Mouse (Mus musculus) liver, embryonic 16.5 days (tissue): ENCODE data around the gene Mrps22. TPM values are rescaled to one million over a fixed set of nuclear protein-coding genes. Genes with fewer than 3 reads are reported as not detected.

Experiments
- ATAC-seq: fragments of 200-750 bp; cut with Nextera tagmentation; 2 replicates; pipeline ENCODE4 v1.8.0; 2017; ENCODE audit warnings: low read depth, mild to moderate bottlenecking, moderate number of reproducible peaks, moderate library complexity
- H3K27ac ChIP-seq: fragments of 300-500 bp; sonication (generic); 2 replicates; pipeline ENCODE4 v1.5.1; 2014; ENCODE audit warnings: mild to moderate bottlenecking, low read length
- H3K27me3 ChIP-seq: fragments of 300-500 bp; sonication (generic); 2 replicates; pipeline ENCODE4 v1.6.1; 2014; ENCODE audit warnings: low read depth, low read length, mixed read lengths; ENCODE audit not compliant: control insufficient read depth, insufficient read depth
- H3K36me3 ChIP-seq: fragments of 300-500 bp; sonication (generic); 2 replicates; pipeline ENCODE4 v1.6.1; 2014; ENCODE audit warnings: mild to moderate bottlenecking; ENCODE audit not compliant: control insufficient read depth, insufficient read depth
- H3K4me1 ChIP-seq: fragments of 300-500 bp; sonication (generic); 2 replicates; pipeline ENCODE4 v1.6.1; 2014; ENCODE audit warnings: low read depth, low read length, mixed read lengths; ENCODE audit not compliant: control insufficient read depth
- H3K4me2 ChIP-seq: fragments of 300-500 bp; sonication (generic); 2 replicates; pipeline ENCODE4 v1.6.1; 2014; ENCODE audit warnings: low read depth, low read length, mixed read lengths
- H3K4me3 ChIP-seq: fragments of 300-500 bp; sonication (generic); 2 replicates; pipeline ENCODE4 v1.5.1; 2014; ENCODE audit warnings: low read depth, mild to moderate bottlenecking, low read length
- H3K9ac ChIP-seq: fragments of 300-500 bp; sonication (generic); 2 replicates; pipeline ENCODE4 v1.6.1; 2014; ENCODE audit warnings: low read depth, low read length
- H3K9me3 ChIP-seq: fragments of 300-500 bp; sonication (generic); replicated peaks from 2 replicates; pipeline ENCODE4 v1.6.1; 2016; ENCODE audit warnings: low read length; ENCODE audit not compliant: control insufficient read depth
- WGBS: fragments of 180-500 bp; shearing (Covaris S2); extraction: QIAGEN DNeasy Blood & Tissue Kit; methylation state at CpG from one replicate; pipeline ENCODE4 v1.1.7; 2014; ENCODE audit not compliant: insufficient replicate concordance; 5-methylcytosine and 5-hydroxymethylcytosine counted together
- polyA plus RNA-seq: library from polyadenylated mRNA; unstranded; fragments of >200 nt; fragmentation: Nextera tagmentation; extraction: Ambion mirVana; gene quantifications from 2 replicates; pipeline ENCODE4 v1.2.1, GENCODE M21; 2015

Gene Mrps22
- polyA plus RNA-seq, 1 experiment from 2014 or later = 35.1 TPM

DNA sequence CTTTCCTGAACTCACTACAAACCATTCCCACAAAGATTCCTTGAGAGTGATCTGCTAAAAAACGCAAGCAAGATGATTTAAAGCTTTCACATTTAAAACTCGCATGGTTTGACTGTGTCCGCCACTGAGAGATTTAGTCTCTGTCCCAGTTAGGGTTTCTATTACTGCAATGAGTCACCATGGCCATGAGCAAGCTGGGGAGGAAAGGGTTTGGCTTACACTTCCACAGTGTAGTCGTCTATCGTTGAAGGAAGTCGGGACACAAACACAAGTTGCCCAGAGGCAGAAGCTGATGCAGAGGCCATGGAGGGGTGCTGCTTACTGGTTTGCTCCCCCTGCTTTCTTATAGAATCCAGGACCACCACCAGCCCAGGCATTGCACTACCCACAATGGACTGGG, 1.4 kb downstream of the Mrps22 start:
- H3K9ac ChIP-seq = no peak overlapping the region
- H3K27ac ChIP-seq = no peak overlapping the region
- H3K27me3 ChIP-seq = no peaks in the 10 kb centered on the region
- H3K36me3 ChIP-seq = peaks cover 10% of the 10 kb centered on the region; the same call in 1 of the 2 replicates
- no peaks in the 10 kb centered on the region for H3K9me3 ChIP-seq
- H3K4me3 ChIP-seq = peak overlapping the region; percentile 76
- no peak for ATAC-seq
- peaks cover 11% of the 10 kb centered on the region for H3K4me1 ChIP-seq
- 62% methylated on average over 6 of the region's 6 CpGs for WGBS
- H3K4me2 ChIP-seq = peak overlapping the region; percentile 82

DNA sequence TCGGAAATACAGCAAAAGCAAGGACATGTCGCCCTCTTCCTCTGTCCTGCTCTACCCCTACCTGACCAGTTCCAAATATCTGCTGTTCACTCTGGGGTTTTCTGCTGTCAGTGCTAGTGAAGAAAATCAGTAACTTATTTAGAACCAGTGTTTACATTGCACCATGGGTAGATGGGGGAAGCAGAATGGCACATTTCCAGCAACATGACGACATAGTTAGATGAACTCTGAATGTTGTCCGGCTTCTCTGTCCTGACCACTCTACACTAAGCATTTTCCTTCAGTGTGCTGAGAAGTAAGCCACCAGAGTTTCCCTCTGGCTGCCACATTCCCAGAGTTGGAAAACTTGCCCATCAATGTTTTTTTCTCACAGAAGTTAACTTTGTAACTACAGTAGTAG, 17.6 kb downstream of the Mrps22 start:
- Histone ChIP-seq H3K4me2 (no peak overlapping the region), H3K36me3 (peaks cover 73% of the 10 kb centered on the region), H3K9me3 (no peaks in the 10 kb centered on the region), H3K27me3 (no peaks in the 10 kb centered on the region), H3K4me1 (no peaks in the 10 kb centered on the region), H3K9ac (no peak overlapping the region), H3K4me3 (no peak overlapping the region), H3K27ac (no peak overlapping the region)
- peak; percentile 84 for ATAC-seq
- WGBS = 77% methylated on average over 4 of the region's 4 CpGs

GRCm38 (mm10) chr9:98563137-98564126, 38.0 kb downstream of the Mrps22 start, which contains the start of gene Copb2:
Gene Copb2, plus strand, starts transcription at chr9:98563721.
- WGBS = under 1% methylated on average over 76 of the region's 76 CpGs
- peak within 1 kb of the TSS; percentile 76 for H3K4me2 ChIP-seq
- ATAC-seq = peak; percentile 99
- H3K27me3 ChIP-seq = no peaks in the 10 kb centered on the region
- peak within 1 kb of the TSS; percentile 97 for H3K9ac ChIP-seq
- H3K27ac ChIP-seq = peak within 1 kb of the TSS; percentile 93
- H3K9me3 ChIP-seq = no peaks in the 10 kb centered on the region
- H3K4me1 ChIP-seq = peaks cover 17% of the 10 kb centered on the region
- H3K36me3 ChIP-seq = 0 out of 2 replicates have a peak, but pooled peaks cover under 1% of the 10 kb centered on the region
- peak within 1 kb of the TSS; percentile 96 for H3K4me3 ChIP-seq

- no peak for ATAC-seq
- no peak overlapping the region for H3K4me3 ChIP-seq
- no peaks in the 10 kb centered on the region for H3K27me3 ChIP-seq
- H3K4me1 ChIP-seq = no peaks in the 10 kb centered on the region
- 53% methylated on average over 3 of the region's 3 CpGs for WGBS
- no peak overlapping the region for H3K4me2 ChIP-seq
- H3K9me3 ChIP-seq = no peaks in the 10 kb centered on the region
- no peak overlapping the region for H3K27ac ChIP-seq
- H3K36me3 ChIP-seq = no peaks in the 10 kb centered on the region
- no peak overlapping the region for H3K9ac ChIP-seq
These were observed 57.4 kb downstream of the Mrps22 start for GRCm38 (mm10) chr9:98544042-98544441.

Other genes with a start within 250 kb of the Mrps22 start
- 45.1 and 47.3 TPM in 2 replicates for gene Rbp1, start 178.7 kb downstream of the Mrps22 start, polyA plus RNA-seq
- 55.2 and 99.5 TPM in 2 replicates for gene Rbp2, start 115.5 kb downstream of the Mrps22 start, polyA plus RNA-seq
- 67.7 and 68.1 TPM in 2 replicates for gene Copb2, start 37.9 kb downstream of the Mrps22 start, polyA plus RNA-seq
- gene Prr23a1, start 240.8 kb upstream of the Mrps22 start, polyA plus RNA-seq = not detected in 2 replicates